In genomic region chr1:190978001-190978400, GRCm38 (mm10) we compare ENCODE assay signal across 8 mouse cellular contexts. TPM values are rescaled to one million over a fixed set of nuclear protein-coding genes. Genes with fewer than 3 reads are reported as not detected.
A peak's percentile ranks its signal among the peaks of the same experiment; 100 is the strongest.
DNase-seq lines count a peak whose midpoint lies in the region; ATAC-seq lines count a peak whose summit lies in the region.

No protein-coding gene starts in this region.

- H3K4me1 ChIP-seq in hindbrain, embryonic 16.5 days (ENCODE audit: control insufficient read depth, insufficient read depth, low read depth, low read length) = peaks cover 34% of the 10 kb centered on the region

- peak overlapping the region; percentile 70 for H3K4me3 ChIP-seq in hindbrain, embryonic 16.5 days (ENCODE audit: low read length)

- H3K27me3 ChIP-seq in hindbrain, embryonic 16.5 days (replicated peaks; ENCODE audit: control insufficient read depth, insufficient read depth, low read length) = no peaks in the 10 kb centered on the region

- H3K27ac ChIP-seq in hindbrain, embryonic 16.5 days (ENCODE audit: low read depth, low read length) = peak overlapping the region; percentile 97

- H3K4me2 ChIP-seq in hindbrain, embryonic 16.5 days (ENCODE audit: low read length) = peak overlapping the region; percentile 88

- DNase-seq in layer of hippocampus, postnatal 10 days (ENCODE audit: low spot score in 2 of 2) = peak; percentile 27 to 30
- DNase-seq in layer of hippocampus, adult 9-11 months = no peak
- peak; percentile 53 for DNase-seq in embryo, embryonic 11 days
- DNase-seq in neural tube, embryonic 10.5 days (ENCODE audit: extremely low spot score, low spot score) = peak; percentile 65
- no peak for DNase-seq in gastrocnemius, postnatal 25 days
- DNase-seq in cerebellum, adult 9-10 months = no peak

- peak overlapping the region; percentile 87 for H3K9ac ChIP-seq in hindbrain, embryonic 16.5 days (ENCODE audit: low read depth, low read length)

- H3K9me3 ChIP-seq in hindbrain, embryonic 16.5 days (ENCODE audit: control insufficient read depth, low read length) = no peaks in the 10 kb centered on the region

- WGBS in hindbrain, embryonic 16.5 days = under 1% methylated on average over 22 of the region's 22 CpGs

- H3K36me3 ChIP-seq in hindbrain, embryonic 16.5 days (ENCODE audit: control insufficient read depth, insufficient read depth, low read length) = no peaks in the 10 kb centered on the region

- peak; percentile 66 for ATAC-seq in hindbrain, embryonic 16.5 days
- ATAC-seq in monocyte, adult 5-6 weeks (replicated peaks; ENCODE audit: insufficient number of reproducible peaks, low FRiP score, low TSS enrichment, poor library complexity, severe bottlenecking) = no peak

RNA-seq across cellular contexts. Expression of gene Vash2, which starts 1.1 kb away (rescaled TPM):
- total RNA-seq in layer of hippocampus, postnatal 10 days (2021) = 10 to 100 TPM; 14.9 to 15.2 TPM
- 76.5 and 84.2 TPM in 2 replicates for polyA plus RNA-seq in hindbrain, embryonic 16.5 days (2015; fragmentation: Nextera tagmentation; extraction: Ambion mirVana)
- total RNA-seq in monocyte, adult 5-6 weeks (2017) = 0.64 TPM in 1 of 3 replicates, not detected in the others
- total RNA-seq in gastrocnemius, postnatal 25 days (2021) = 1 to 10 TPM in 1 of 2 experiments, under 1 TPM in 1; 0.59 to 1.7 TPM

RNA-seq across cellular contexts. Expression of gene Flvcr1, which starts 48.0 kb away (rescaled TPM):
- 10 to 100 TPM; 20.1 to 26.2 TPM for total RNA-seq in layer of hippocampus, postnatal 10 days (2021)
- polyA plus RNA-seq in hindbrain, embryonic 16.5 days (2015; fragmentation: Nextera tagmentation; extraction: Ambion mirVana) = 8.5 and 8.6 TPM in 2 replicates
- total RNA-seq in monocyte, adult 5-6 weeks (2017) = 43.6 to 66.2 TPM (median 54.3 TPM) in 3 replicates
- total RNA-seq in gastrocnemius, postnatal 25 days (2021) = 10 to 100 TPM; 16.4 to 22.3 TPM

RNA-seq across cellular contexts. Expression of gene Angel2, which starts 53.1 kb away (rescaled TPM):
- 10 to 100 TPM; 47.9 to 50.6 TPM for total RNA-seq in layer of hippocampus, postnatal 10 days (2021)
- polyA plus RNA-seq in hindbrain, embryonic 16.5 days (2015; fragmentation: Nextera tagmentation; extraction: Ambion mirVana) = 41.4 and 41.8 TPM in 2 replicates
- 41.8 to 45.9 TPM (median 43.5 TPM) in 3 replicates for total RNA-seq in monocyte, adult 5-6 weeks (2017)
- total RNA-seq in gastrocnemius, postnatal 25 days (2021) = 10 to 100 TPM; 20.7 to 24.6 TPM

RNA-seq across cellular contexts. Expression of gene Spata45, which starts 58.4 kb away (rescaled TPM):
- not detected for total RNA-seq in layer of hippocampus, postnatal 10 days (2021)
- polyA plus RNA-seq in hindbrain, embryonic 16.5 days (2015; fragmentation: Nextera tagmentation; extraction: Ambion mirVana) = not detected in 2 replicates
- total RNA-seq in monocyte, adult 5-6 weeks (2017) = not detected in 3 replicates
- total RNA-seq in gastrocnemius, postnatal 25 days (2021) = not detected

Comparison
In these comparisons a context has a peak if more than half of its experiments do, and no peak if none do; other contexts are left out.
1. DNase-seq: peak in layer of hippocampus, postnatal 10 days (2 of 2), embryo, embryonic 11 days (single experiment) and neural tube, embryonic 10.5 days (single experiment); none in layer of hippocampus, adult 9-11 months (single experiment), gastrocnemius, postnatal 25 days (single experiment) and cerebellum, adult 9-10 months (single experiment).